Mouse (Mus musculus) stomach, postnatal 0 days (tissue): ENCODE measurements at regions not wholly inside any gene's neighbourhood (a gene's known extent, or its start where the extent isn't known, plus 50 kb on each side); places are given as distances from the start of the nearest gene placed in this dataset.
"Not testable (repeated sequence)": the region's sequence is repeated elsewhere in the genome, so short reads cannot be mapped to it uniquely, and the experiment has no call there.

ENCODE experiments used
- CTCF ChIP-seq: IDR thresholded peaks from 2 replicates; pipeline ENCODE4 v1.5.1; 2016; ENCODE audit warnings: antibody characterized with exemption, low read depth, mild to moderate bottlenecking, moderate library complexity
- EP300 ChIP-seq: optimal IDR thresholded peaks from 2 replicates; pipeline ENCODE3; 2016; ENCODE audit warnings: antibody characterized with exemption

- not testable (repeated sequence) for TF ChIP-seq CTCF, EP300
Measured at GRCm38 (mm10) chr7:129769673-129770072, 178.0 kb downstream of the Wdr11 start.
